Mouse (Mus musculus): ENCODE data around the gene Clcn3. TPM values are rescaled to one million over a fixed set of nuclear protein-coding genes. Genes with fewer than 3 reads are reported as not detected.
"Not testable (repeated sequence)": the region's sequence is repeated elsewhere in the genome, so short reads cannot be mapped to it uniquely, and the experiment has no call there.

The Clcn3 gene
- 71.1 and 78.5 TPM in 2 replicates for polyA plus RNA-seq (2012; rRNA removed)

GRCm38 (mm10) chr8:60982701-60983687 is at the start of gene Clcn3:
Clcn3 (minus strand) TSS chr8:60983300.
- DNase-seq (ENCODE audit: extremely low spot score in 1 of 2, low spot score in 1 of 2): peak; percentile 97 to 98

GRCm38 (mm10) chr8:60996468-60996867 is 13.4 kb upstream of the Clcn3 start:
- DNase-seq (ENCODE audit: extremely low spot score in 1 of 2, low spot score in 1 of 2): no peak

- DNase-seq (ENCODE audit: extremely low spot score in 1 of 2, low spot score in 1 of 2): no peak
These were observed 10.5 kb upstream of the Clcn3 start for GRCm38 (mm10) chr8:60993639-60993986.

GRCm38 (mm10) chr8:60992910-60993638 is 10.0 kb upstream of the Clcn3 start, which contains the start of gene Nek1:
Nek1 (plus strand) TSS chr8:60993195.
- peak; percentile 95 to 97 for DNase-seq (ENCODE audit: extremely low spot score in 1 of 2, low spot score in 1 of 2)

- peak; percentile 33 to 71 for DNase-seq (ENCODE audit: extremely low spot score in 1 of 2, low spot score in 1 of 2)
These were observed 9.4 kb upstream of the Clcn3 start for GRCm38 (mm10) chr8:60992561-60992909.

GRCm38 (mm10) chr8:60984260-60985010 is 1.3 kb upstream of the Clcn3 start:
- not testable (repeated sequence) for DNase-seq (ENCODE audit: extremely low spot score in 1 of 2, low spot score in 1 of 2)

GRCm38 (mm10) chr8:60983688-60984079 is 584 bp upstream of the Clcn3 start:
- peak; percentile 46 to 68 for DNase-seq (ENCODE audit: extremely low spot score in 1 of 2, low spot score in 1 of 2)

- DNase-seq (ENCODE audit: extremely low spot score in 1 of 2, low spot score in 1 of 2): no peak
These were observed 1.7 kb downstream of the Clcn3 start for GRCm38 (mm10) chr8:60981388-60981787.

- DNase-seq (ENCODE audit: extremely low spot score in 1 of 2, low spot score in 1 of 2): no peak
These were observed 4.6 kb downstream of the Clcn3 start for GRCm38 (mm10) chr8:60978496-60978895.

- no peak for DNase-seq (ENCODE audit: extremely low spot score in 1 of 2, low spot score in 1 of 2)
These were observed 6.3 kb downstream of the Clcn3 start for GRCm38 (mm10) chr8:60976818-60977217.

GRCm38 (mm10) chr8:60974837-60975236 is 8.3 kb downstream of the Clcn3 start:
- DNase-seq (ENCODE audit: extremely low spot score in 1 of 2, low spot score in 1 of 2): no peak

- DNase-seq (ENCODE audit: extremely low spot score in 1 of 2, low spot score in 1 of 2): no peak
These were observed 9.7 kb downstream of the Clcn3 start for GRCm38 (mm10) chr8:60973448-60973847.

GRCm38 (mm10) chr8:60971808-60972207 is 11.3 kb downstream of the Clcn3 start:
- DNase-seq (ENCODE audit: extremely low spot score in 1 of 2, low spot score in 1 of 2): no peak

- no peak for DNase-seq (ENCODE audit: extremely low spot score in 1 of 2, low spot score in 1 of 2)
These were observed 14.0 kb downstream of the Clcn3 start for GRCm38 (mm10) chr8:60969091-60969490.

- no peak for DNase-seq (ENCODE audit: extremely low spot score in 1 of 2, low spot score in 1 of 2)
These were observed 17.4 kb downstream of the Clcn3 start for GRCm38 (mm10) chr8:60965741-60966140.

GRCm38 (mm10) chr8:60965306-60965705 is 17.8 kb downstream of the Clcn3 start:
- DNase-seq (ENCODE audit: extremely low spot score in 1 of 2, low spot score in 1 of 2): no peak

- DNase-seq (ENCODE audit: extremely low spot score in 1 of 2, low spot score in 1 of 2): no peak
These were observed 18.6 kb downstream of the Clcn3 start for GRCm38 (mm10) chr8:60964518-60964917.

- DNase-seq (ENCODE audit: extremely low spot score in 1 of 2, low spot score in 1 of 2): no peak
These were observed 19.2 kb downstream of the Clcn3 start for GRCm38 (mm10) chr8:60963931-60964330.

GRCm38 (mm10) chr8:60962763-60963162 is 20.3 kb downstream of the Clcn3 start:
- no peak for DNase-seq (ENCODE audit: extremely low spot score in 1 of 2, low spot score in 1 of 2)

GRCm38 (mm10) chr8:60956847-60957246 is 26.3 kb downstream of the Clcn3 start:
- DNase-seq (ENCODE audit: extremely low spot score in 1 of 2, low spot score in 1 of 2): no peak
